Mouse (Mus musculus): ENCODE measurements at regions not wholly inside any gene's neighbourhood (a gene's known extent, or its start where the extent isn't known, plus 50 kb on each side); places are given as distances from the start of the nearest gene placed in this dataset.

DNA sequence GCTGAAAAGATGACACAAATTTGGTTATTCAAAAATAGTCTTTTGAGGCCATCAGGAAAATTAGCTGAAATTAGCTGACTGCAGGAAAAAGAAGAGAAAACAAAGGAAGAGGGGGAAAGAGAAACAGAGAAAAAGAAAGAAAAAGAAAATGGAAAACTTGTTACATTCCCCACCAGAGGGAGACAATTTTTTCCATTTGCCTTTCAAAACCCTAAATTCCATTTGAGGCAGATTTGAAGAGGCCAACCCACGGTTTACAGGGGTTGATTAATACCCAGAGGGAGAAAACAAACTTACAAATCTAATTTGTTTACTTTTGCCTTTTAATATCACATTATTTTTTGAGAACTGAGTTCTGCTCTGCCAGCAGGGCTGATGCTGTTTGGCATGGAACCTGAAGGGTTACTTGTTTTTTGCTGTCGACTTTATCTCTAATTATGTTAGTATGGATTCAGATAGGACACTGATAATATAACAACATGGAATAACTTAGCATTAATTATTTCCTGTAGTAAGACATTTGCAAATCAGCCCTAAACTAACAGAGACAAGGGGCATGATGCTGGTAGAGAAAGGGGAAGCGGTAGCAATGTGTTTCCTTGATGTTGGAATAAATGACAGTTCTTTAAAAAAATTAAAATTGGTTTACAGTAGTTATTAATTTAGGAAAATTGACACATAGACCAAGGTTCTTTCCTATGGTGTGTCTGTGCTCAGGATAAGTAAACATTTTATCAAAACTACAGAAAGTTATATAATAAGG, 114.4 kb upstream of the Pkn2 start:
- TF ChIP-seq CTCF (IDR thresholded peaks at IDR 0.05; ENCODE audit: low read depth) (no peak), EP300 (IDR thresholded peaks at IDR 0.05; ENCODE audit: low read depth) (no peak)
